Mouse (Mus musculus) spleen, adult 18-20 months (tissue): ENCODE measurements around the gene Borcs5.
"Not testable (repeated sequence)": the region's sequence is repeated elsewhere in the genome, so short reads cannot be mapped to it uniquely, and the experiment has no call there.

Source experiments
- DNase-seq, 2 experiments: peaks; one replicate each; pipeline ENCODE4 v3.0.0; 2022; ENCODE audit warnings: mixed read lengths in 2 of 2

Borcs5 gene

GRCm38 (mm10) chr6:134631947-134632687 lies 7.2 kb upstream of the Borcs5 start, which contains the start of gene Mansc1:
Gene Mansc1, minus strand, starts transcription at chr6:134632488.
- DNase-seq = peak in 1 of 2 experiments; percentile 27

GRCm38 (mm10) chr6:134632756-134633155 lies 6.6 kb upstream of the Borcs5 start:
- DNase-seq = no peak

GRCm38 (mm10) chr6:134633553-134633952 lies 5.8 kb upstream of the Borcs5 start:
- DNase-seq = no peak

GRCm38 (mm10) chr6:134636476-134636875 lies 2.8 kb upstream of the Borcs5 start:
- no peak for DNase-seq

- DNase-seq = no peak
Measured at GRCm38 (mm10) chr6:134639900-134640299, 590 bp downstream of the Borcs5 start.

- peak; percentile 87 to 91 for DNase-seq
Measured at GRCm38 (mm10) chr6:134640485-134641475, 1.5 kb downstream of the Borcs5 start.

GRCm38 (mm10) chr6:134641738-134642446 lies 2.6 kb downstream of the Borcs5 start:
- DNase-seq = no peak

GRCm38 (mm10) chr6:134643296-134643695 lies 4.0 kb downstream of the Borcs5 start:
- DNase-seq = peak in 1 of 2 experiments; percentile 12

- no peak for DNase-seq
Measured at GRCm38 (mm10) chr6:134646835-134647234, 7.5 kb downstream of the Borcs5 start.

GRCm38 (mm10) chr6:134647621-134648020 lies 8.3 kb downstream of the Borcs5 start:
- DNase-seq = no peak

GRCm38 (mm10) chr6:134648356-134648755 lies 9.0 kb downstream of the Borcs5 start:
- no peak for DNase-seq

- no peak for DNase-seq
Measured at GRCm38 (mm10) chr6:134656527-134656926, 17.2 kb downstream of the Borcs5 start.

GRCm38 (mm10) chr6:134659108-134659958 lies 20.0 kb downstream of the Borcs5 start:
- DNase-seq = peak in 1 of 2 experiments; percentile 23

GRCm38 (mm10) chr6:134660714-134661406 lies 21.6 kb downstream of the Borcs5 start:
- no peak for DNase-seq

- DNase-seq = no peak
Measured at GRCm38 (mm10) chr6:134664573-134664972, 25.3 kb downstream of the Borcs5 start.

GRCm38 (mm10) chr6:134665817-134666216 lies 26.5 kb downstream of the Borcs5 start:
- no peak for DNase-seq

- no peak for DNase-seq
Measured at GRCm38 (mm10) chr6:134668519-134668918, 29.2 kb downstream of the Borcs5 start.

GRCm38 (mm10) chr6:134669179-134669865 lies 30.0 kb downstream of the Borcs5 start:
- no peak for DNase-seq

GRCm38 (mm10) chr6:134670881-134671411 lies 31.6 kb downstream of the Borcs5 start:
- no peak for DNase-seq

GRCm38 (mm10) chr6:134673712-134674111 lies 34.4 kb downstream of the Borcs5 start:
- DNase-seq = not testable (repeated sequence)
